Mouse (Mus musculus) ES-Bruce4 (cell line): ENCODE data around the gene Diexf.

ENCODE experiments used
- CTCF ChIP-seq: IDR thresholded peaks from one replicate; pipeline ENCODE4 v1.8.1; 2011; ENCODE audit warnings: low read depth, low read length
- EP300 ChIP-seq: IDR thresholded peaks from 2 replicates; pipeline ENCODE4 v1.6.1; 2011; ENCODE audit warnings: low read depth, low read length; ENCODE audit not compliant: insufficient read depth
- POLR2A ChIP-seq: IDR thresholded peaks from one replicate; pipeline ENCODE4 v1.8.1; 2011; ENCODE audit warnings: low read length; ENCODE audit not compliant: insufficient read depth

DNA sequence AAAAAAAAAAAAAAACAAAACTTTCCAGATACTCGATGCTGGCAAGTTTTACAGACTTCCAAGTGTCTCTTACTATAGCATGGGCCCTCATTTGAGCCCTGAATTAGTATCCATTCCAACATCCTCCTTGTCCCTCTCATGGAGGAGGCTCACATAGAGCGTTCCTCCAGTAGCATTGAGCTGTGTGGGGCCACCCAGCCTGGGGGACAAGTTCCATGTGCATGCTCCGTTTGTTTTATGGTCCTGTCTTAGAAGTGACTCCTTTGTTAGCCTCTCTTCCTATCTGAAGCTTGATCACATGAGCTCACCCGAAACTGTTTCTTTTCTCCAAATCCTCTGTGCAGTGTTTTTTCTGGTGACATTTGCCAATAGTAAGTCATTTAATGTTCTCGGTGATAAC lies 77.0 kb downstream of the Diexf start:
- TF ChIP-seq EP300 (no peak), CTCF (no peak), POLR2A (no peak)
